ENCODE assay signal across 27 mouse cellular contexts in genomic region chr3:124501427-124501826, GRCm38 (mm10).
"Had no signal": no experiment of that assay in that cellular context is flagged by ENCODE, and none has a peak within 500 bp of the region (broad histone marks: within the 10 kb centered on the region; RNA-seq: fewer than 3 reads in every experiment).

No protein-coding gene starts in this region.

- H3K9ac ChIP-seq: heart, embryonic 13.5 days; heart, embryonic 15.5 days; hindbrain, embryonic 13.5 days; hindbrain, embryonic 15.5 days; kidney, embryonic 15.5 days; limb, embryonic 12.5 days; liver, embryonic 13.5 days; liver, embryonic 15.5 days; liver, postnatal 0 days had no signal

- ATAC-seq: hindbrain, postnatal 0 days; intestine, embryonic 16.5 days; liver, postnatal 0 days had no signal

- H3K27me3 ChIP-seq: heart, embryonic 13.5 days; heart, embryonic 15.5 days; hindbrain, embryonic 13.5 days; hindbrain, embryonic 15.5 days; kidney, embryonic 15.5 days; limb, embryonic 12.5 days; liver, embryonic 13.5 days; liver, embryonic 15.5 days had no signal

- H3K36me3 ChIP-seq: heart, embryonic 13.5 days; heart, embryonic 15.5 days; hindbrain, embryonic 13.5 days; hindbrain, embryonic 15.5 days; kidney, embryonic 15.5 days; limb, embryonic 10.5 days; limb, embryonic 12.5 days; liver, embryonic 13.5 days; liver, embryonic 15.5 days had no signal

- H3K9me3 ChIP-seq: heart, embryonic 13.5 days; heart, embryonic 15.5 days; hindbrain, embryonic 13.5 days; hindbrain, embryonic 15.5 days; kidney, embryonic 15.5 days; limb, embryonic 10.5 days; limb, embryonic 12.5 days; liver, embryonic 13.5 days; liver, embryonic 15.5 days had no signal

- H3K27ac ChIP-seq: gastrocnemius, adult 2 months; heart, adult 2 months; heart, embryonic 13.5 days; heart, embryonic 15.5 days; hindbrain, embryonic 13.5 days; hindbrain, embryonic 15.5 days; hindbrain, postnatal 0 days; kidney, embryonic 15.5 days; layer of hippocampus, adult 2 months; left cerebral cortex, adult 2 months; limb, embryonic 10.5 days; limb, embryonic 12.5 days; liver, embryonic 13.5 days; liver, embryonic 15.5 days had no signal

- H3K4me1 ChIP-seq: heart, embryonic 13.5 days; heart, embryonic 15.5 days; hindbrain, embryonic 13.5 days; hindbrain, embryonic 15.5 days; kidney, embryonic 15.5 days; limb, embryonic 10.5 days; limb, embryonic 12.5 days; liver, embryonic 13.5 days; liver, embryonic 15.5 days had no signal

- H3K4me3 ChIP-seq: gastrocnemius, adult 2 months; heart, adult 2 months; heart, embryonic 13.5 days; heart, embryonic 15.5 days; hindbrain, embryonic 13.5 days; hindbrain, embryonic 15.5 days; kidney, embryonic 15.5 days; layer of hippocampus, adult 2 months; left cerebral cortex, adult 2 months; limb, embryonic 10.5 days; limb, embryonic 12.5 days; liver, embryonic 13.5 days; liver, embryonic 15.5 days had no signal

- DNase-seq: gastrocnemius, adult 2 months; gastrocnemius, postnatal 14 days; gastrocnemius, postnatal 36 days; heart, adult 11 months; heart, adult 2 months; heart, postnatal 14 days; heart, postnatal 36 days; kidney, adult 11 months; kidney, adult 2 months; kidney, adult 9 months; kidney, postnatal 10 days; kidney, postnatal 25 days; liver; liver, embryonic 13.5 days; liver, postnatal 0 days had no signal
